Mouse (Mus musculus) liver, embryonic 14.5 days (tissue): Measurements from ENCODE around the gene Prtg.

Source experiments
- CTCF ChIP-seq: IDR thresholded peaks from 2 replicates; pipeline ENCODE4 v1.5.1; 2016; ENCODE audit warnings: antibody characterized with exemption, low read depth, control low read depth
- EP300 ChIP-seq: IDR thresholded peaks from 2 replicates; pipeline ENCODE4 v1.6.1; 2016; ENCODE audit warnings: antibody characterized with exemption, low read depth

DNA sequence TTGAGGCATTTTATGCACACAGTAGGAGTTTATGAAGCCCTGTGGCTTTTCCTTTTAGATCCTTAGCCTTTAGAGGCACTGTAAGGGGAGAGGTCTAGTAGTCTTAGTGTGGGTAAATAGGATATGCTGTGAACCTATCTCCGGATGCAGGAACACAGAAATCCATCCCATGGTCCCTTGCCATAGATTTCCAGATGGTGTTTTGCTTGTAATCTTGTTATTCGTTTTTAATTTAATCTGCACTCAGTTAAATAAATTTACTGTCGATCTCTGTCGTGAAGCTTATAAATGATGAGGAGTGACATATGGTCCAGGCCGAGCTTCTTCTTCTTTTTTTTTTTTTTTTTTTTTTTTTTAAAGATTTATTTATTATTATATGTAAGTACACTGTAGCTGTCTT, 54.1 kb downstream of the Prtg start:
- TF ChIP-seq CTCF, result no peak
- TF ChIP-seq EP300, result no peak
